Mouse (Mus musculus) left cerebral cortex, adult 11 months (tissue): ENCODE measurements around the gene Bcat2.

Experiments
- DNase-seq: peaks from one replicate; pipeline ENCODE4 v3.0.0; 2022; ENCODE audit warnings: low spot score

Bcat2 gene

DNA sequence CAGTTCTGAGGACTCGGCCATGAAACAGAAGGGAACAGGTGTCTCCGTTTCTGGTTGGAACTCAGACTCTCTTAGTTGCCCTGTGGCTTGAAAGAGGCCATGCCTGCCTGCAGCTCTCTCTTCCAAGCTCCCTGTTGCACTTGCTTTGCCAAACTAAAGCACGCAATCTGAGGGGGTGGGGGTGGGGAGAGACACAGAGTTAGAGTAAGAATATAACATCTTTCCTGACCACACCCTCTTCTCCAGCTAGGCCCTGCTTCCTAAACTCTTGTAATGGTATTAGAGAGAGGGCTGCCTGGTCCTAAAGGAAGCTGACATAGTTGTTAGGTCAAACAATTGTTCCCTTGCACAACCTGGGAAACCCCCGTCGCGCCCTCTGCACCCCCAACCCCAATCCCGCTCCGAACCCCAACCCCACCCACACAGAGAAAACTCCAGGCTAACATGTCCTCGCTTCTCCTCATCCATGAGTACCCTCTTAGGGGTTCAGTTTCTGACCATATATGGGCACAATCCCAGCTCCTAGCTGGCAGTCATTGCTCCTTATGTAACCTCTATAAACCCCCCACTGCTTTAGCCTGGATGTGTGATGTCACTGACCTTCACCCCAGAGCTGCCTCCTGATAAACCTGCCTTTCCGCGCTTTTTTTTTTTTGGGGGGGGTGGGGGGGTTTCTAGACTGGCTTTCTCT is 19.0 kb upstream of the Bcat2 start:
- DNase-seq = no peak

DNA sequence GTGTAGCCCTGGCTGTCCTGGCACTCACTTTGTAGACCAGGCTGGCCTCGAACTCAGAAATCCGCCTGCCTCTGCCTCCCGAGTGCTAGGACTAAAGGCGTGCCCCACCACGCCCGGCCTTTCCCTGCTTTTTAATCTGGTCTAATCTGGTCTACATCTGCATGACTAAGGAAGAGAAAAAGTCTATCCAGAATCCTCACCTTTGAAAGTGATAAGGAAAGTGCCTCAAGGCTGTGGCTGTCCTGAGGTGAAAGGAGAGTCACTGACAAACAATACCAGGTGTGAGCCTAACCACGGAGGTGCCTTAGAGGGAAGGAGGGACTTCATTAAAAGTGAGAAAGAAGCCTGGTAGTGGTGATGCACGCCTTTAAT is 18.5 kb upstream of the Bcat2 start:
- no peak for DNase-seq

DNA sequence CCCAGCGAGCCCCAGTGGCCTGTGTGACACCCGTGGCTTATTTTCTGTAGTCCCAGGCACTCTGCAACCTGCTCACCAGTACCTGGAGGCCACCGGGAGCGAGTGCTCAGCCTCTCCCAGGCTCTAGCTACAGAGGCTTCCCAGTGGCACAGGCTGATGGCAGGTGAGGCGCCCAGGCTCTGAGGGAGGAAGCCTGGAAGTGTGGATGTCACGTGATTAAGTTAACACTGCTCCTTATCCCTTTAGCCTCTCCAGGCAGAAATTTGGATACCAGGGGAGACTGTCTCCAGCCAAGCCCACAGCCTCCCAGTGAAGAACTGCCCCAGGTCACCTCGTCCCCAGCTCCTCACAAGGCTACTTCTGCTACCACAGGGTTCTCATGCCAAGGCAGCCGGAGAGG is 16.4 kb upstream of the Bcat2 start:
- DNase-seq = no peak

DNA sequence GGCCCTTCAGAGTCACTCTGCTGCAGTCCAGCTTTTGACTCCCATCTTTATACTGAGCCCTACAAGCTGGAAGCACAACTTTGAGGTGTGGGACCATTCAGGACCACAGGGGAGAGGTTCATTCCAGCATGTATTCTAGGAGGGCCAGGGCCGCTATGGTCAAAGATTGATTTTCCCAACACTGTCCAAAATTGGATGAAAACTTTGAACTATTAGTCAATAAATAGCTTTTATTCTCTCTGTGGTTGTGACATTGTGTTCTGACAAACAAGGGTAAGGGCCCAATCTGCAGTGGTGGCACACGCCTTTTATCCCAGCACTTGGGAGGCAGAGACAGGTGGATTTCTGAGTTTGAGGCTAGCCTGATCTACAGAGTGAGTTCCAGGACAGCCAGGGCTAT is 16.0 kb upstream of the Bcat2 start:
- no peak for DNase-seq

DNA sequence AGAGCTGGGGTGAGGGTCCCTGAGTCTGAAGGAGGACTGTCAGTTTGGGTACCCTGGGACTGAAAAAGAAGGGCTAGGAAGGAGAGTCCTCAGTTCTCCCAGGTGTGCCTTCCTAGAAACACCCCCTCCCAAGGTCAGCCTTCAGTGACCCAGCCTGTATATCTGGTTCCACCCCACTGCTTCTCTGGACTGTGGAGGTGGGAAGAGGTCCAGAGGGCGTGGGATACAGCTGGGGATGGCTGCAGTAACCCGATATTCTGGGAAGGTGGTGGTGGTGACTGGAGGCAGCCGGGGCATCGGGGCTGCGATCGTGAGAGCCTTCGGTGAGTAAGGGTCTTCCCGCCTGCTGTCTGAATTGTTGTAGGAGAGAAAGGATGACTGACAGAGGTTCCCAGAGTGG is 15.2 kb upstream of the Bcat2 start, which contains the start of gene Hsd17b14:
Gene Hsd17b14 (plus strand): TSS at position 150 of the 400 bp plus-strand sequence.
- no peak for DNase-seq

DNA sequence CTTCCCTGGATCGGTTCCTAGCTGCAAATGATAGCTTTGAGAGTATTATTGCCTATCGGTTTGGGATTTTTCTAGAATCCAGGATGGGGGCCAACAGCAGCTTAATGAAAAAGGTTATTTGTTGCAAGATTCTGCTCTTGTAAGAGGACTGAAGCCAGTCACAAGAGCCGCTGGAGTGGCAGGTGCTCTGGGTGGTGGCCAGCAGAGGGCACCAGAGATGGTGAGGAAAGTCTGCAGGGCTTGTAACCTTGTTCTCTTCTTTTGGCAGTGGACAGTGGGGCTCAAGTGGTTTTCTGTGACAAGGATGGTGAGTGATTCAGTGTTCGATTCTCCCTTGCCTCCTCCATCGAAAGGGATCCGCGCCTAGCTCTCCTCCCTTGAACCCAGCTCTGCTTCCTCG is 14.2 kb upstream of the Bcat2 start:
- DNase-seq = peak; percentile 47

DNA sequence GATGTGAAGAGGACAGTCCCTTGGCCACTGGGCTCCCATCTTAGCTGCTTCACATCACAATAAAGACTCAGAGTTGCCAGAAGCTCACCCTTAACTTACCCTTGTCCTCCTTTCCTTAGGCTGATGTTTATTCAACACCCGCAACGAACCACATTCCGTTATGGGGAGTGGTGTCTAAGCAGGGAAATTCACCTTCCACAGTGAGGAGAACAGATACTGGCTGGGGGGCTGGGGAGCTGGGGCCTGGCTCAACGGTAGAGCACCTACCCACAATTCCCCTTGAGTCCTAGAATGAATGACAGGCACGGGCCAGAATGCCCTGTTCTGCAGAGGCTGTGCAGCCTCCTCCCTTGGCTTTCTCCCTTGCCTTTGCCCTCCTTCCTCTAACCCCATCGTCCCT is 11.0 kb upstream of the Bcat2 start:
- no peak for DNase-seq

DNA sequence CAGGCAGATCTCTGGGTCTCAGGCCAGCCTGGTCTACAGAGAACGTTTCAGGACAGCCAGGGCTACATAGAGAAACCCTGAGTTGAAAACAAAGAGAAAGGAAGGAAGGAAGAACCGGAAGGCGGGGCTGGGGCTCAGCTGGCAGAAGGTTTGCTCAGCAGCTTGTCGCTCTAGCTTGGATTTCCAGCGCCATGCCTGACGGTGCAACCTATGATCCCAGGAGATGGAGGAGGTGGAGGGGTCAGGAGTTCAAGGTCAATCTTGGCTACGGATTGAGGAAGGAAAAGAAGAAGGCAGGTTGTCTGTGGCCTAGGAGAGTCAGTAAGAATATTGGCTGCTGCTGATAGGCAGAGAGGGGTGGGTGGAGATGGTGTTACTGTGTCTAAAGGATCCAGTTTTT is 9.7 kb upstream of the Bcat2 start:
- DNase-seq = no peak

DNA sequence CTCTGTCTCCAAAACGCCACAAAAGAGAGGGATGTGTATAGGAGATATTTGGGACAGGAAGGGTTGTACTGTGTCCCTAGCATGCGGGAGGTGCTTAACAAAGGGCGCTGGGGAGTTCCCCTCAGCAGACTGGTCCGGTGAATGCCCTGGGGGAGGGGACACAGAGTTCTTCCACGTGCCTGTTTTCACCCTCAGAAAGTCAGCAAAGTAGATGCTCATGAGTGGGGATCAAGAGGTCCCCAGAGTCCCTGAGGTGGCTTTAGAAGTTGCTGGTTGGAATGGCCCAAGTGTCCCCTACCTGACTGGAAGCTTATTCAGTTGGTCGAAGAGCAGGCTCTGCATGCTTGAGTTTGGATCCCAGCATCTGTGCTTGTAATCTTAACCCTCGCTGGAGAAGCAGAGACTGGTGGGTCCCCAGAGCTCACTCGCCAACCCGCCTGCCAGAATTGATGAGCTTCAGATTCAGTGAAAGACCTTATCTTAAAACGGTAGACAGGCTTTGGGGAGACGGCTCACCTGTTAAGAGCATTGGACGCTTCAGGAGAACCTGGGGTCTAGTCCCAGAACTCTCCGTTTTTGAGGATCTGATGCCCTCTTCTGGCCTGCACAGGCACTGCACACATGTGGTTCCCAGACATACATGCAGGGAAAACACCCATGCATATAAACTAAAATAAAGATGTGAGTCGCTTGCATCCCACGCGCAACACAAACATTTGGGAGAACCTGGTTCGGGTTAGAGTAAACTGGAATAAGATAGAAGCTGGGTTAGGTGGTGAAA is 8.9 kb upstream of the Bcat2 start:
- peak; percentile 57 for DNase-seq

DNA sequence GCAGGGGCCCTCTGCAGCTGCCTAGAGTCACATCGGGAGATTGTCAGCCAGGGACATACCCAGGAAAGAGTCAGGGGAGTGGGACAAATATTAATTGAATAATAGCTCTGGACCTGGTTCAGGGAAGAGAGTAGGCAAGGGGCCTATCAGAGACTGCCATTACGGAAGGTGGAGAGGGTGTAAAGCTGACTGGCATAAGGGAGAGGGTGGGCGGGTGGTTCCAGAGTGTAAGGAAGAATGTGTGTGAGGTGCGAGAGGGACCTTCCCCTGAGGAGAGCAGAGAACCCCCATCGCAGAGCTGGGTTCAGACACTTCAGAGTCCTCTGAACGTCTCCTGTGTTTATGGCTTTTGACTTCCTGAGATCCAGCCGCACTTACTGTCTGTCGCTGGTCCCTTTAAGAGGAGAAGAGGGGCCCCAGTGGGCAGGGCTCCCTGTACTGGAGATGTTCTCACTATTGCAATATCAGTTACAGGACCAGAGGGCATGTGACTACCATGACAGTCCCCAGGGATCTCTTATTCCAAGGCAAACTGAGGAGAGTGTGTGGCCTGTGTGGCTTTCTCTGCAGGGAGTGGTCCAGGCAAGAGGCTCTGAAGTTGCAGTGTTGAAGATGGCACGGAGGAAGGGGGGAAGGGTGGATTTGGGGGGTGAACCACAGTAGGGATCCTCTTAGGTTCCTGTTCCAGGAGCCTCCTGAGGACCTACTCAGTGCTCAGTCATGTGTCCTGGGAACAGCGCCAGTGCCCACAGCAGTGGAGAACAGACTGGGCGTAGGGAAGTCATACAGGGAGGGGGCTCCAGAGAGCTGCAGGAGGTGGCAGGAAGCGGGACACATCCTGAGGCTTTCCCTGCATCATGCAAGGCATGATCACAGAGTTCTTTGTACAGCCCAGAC is 8.1 kb upstream of the Bcat2 start:
- no peak for DNase-seq

DNA sequence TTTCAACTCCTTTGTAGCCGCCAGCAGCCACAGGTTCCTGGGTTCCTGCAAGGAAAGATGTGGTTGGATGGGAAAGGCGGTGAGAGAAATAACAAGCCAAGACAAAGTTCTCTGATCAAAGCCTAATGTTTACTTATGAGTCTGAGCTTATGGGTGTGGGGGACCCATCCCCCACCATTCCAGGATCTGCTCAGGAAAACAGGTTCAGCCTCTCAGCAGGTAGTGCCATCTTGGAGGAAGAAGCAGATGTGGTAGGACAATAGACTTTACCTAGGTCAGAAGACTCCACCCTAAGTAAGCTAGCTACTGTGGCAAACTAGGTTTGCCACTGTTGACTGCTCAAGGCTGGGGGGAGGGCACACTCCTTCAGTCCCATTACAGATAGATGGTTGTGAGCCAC is 5.1 kb upstream of the Bcat2 start:
- DNase-seq = no peak

DNA sequence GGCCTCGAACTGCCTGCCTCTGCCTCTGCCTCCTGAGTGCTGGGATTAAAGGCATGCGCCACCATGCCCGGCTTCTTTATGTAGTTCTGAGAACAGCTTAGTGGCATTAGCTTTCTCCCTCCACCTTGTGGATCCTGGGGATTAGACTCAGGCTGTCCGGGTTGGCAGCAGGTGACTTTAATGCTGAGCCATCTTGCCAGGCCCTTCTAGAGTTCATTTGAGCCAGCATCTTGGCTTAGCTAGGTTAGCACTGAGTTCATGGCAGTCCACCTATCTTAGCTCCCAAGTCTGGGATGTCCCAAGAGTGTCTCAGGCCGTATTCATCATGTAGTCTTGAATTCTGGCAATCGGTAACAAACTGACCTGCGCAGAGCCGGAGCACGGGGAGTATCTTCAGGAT is 4.5 kb upstream of the Bcat2 start:
- no peak for DNase-seq

DNA sequence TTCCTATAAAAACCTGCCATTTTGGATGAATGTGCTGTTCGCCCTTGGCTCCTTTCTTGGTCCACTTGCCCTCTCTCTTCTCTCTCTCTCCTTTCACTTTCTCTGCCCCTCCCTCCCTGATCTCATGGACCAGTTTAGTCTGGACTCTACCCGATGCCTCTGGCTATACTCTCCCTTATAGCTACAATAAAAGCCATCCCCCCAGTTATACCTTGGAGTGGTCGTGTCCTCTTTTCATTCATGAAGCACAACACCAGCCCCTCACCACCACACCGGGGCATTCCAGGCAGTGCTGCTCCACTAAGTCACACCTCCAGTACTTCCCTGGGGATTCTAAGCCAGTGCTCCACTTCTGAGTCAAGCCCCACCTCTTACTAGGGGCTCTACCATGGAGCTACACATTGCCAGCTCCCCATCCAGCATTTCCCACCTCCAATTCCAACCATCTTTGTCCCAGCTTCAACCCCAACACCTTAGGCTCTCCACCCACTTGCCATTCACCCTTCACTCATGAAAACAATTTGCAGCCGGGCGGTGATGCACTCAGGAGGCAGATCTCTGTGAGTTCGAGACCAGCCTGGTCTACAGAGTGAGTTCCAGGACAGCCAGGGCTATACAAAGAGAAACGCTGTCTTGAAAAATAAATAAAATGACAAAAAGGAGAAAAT is 2.7 kb upstream of the Bcat2 start:
- DNase-seq = no peak

DNA sequence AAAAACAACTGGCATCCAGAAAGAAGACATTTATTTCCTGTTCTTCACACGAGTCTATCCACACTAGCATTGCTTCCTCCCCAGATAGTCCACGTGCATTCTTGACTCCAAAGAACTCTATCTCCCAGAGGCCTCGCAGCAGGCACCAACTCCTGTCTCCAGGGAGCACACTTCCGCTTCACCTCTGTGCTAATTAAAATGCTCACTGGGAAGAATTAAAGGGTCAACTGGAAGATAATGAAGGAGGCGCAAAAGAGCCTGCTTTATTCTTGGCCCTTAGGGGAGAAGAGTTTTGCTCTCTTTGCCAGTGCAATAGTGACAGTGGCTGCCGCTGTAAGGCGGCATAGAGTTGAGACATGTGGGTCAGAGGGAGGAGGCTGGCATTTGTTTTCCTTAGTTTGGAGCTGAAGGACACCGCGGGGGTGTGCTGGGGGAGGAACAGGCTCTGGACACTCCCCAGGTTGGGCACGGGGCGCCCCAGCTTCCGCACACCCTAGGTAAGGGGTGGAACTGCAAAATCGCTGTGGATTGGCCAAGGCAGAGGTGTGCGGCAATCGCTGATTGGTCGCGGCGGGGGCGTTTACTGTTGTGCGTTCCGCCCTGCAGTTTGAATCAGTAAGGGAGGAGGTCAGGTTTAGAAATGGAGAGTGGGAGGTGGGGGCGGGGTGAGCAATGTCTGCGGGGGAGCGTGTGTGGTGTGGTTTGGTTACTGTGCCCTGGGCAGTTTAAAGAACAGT is 2.0 kb upstream of the Bcat2 start:
- peak; percentile 76 for DNase-seq

DNA sequence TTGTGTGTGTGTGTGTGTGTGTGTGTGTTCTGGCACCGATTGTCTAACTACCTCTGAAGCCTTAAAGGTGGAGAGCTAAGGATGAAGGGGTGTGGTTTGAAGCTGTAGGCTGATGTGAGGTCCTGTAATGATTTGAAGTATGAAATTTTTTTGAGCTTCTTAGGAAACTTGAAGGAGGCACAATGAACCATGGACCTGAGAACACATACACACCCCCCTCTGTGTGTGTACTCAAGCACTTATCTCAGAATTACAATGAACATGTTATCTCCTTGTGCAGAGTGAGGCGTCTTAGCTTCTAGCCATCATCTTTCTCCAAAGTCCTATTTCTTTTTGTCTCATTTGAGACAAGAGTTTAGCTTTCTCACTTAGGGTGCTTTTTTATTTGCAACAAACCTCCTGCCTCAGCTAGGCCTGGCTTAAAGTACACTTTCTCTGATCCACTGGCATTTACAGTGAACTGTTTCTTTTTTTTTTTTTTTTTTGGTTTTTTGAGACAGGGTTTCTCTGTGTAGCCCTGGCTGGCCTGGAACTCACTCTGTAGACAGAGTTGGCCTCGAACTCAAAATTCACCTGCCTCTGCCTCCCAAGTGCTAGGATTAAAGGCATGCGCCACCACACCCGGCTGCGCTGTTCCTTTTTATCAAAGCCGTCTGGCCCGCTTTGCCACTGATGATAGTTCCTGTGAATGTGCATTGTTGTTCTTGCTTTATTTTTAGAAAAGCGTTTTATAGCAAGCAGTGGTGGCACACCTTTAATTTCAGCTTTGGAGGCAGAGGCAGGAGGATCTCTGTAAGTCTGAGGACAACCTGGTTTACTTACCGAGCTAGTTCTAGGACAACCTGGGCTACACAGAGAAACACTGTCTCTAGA is 1.1 kb upstream of the Bcat2 start:
- DNase-seq = no peak

DNA sequence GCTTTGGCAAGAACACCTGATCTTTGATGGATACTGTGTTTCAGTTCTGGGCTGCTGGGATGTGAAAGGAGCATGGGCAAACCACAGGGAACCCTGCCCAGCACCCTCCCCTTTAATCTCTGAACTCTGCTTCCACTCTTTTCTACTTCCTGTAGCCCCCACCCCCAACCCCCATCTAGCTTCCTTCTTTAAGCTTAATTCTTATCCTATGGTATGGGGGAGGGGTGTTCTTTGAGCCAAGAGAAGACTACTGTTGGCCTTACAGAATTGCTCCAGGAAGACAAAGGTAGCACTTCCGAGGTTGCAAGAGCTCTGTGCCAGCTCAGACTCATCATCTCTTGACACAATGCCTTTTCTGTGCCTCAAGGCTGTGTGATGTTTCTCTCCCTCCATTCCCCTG is 2.0 kb downstream of the Bcat2 start:
- DNase-seq = no peak

DNA sequence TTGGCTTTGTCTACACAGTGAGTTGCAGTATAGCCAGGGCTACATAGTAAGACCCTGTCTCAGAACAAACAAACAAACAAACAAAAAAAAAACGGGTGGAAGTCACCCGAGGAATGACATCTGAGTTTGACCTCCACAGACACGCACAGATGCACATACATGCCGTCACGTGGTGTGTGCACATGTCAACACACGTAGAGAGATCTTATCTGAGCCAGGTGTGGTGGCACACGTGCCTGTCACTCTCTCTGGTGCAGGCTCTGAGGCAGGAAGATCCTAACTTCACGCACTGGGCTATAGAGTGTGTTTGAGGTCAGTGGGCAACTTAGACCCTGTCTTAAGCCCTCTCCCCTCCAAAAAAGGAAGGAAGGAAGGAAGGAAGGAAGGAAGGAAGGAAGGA is 4.0 kb downstream of the Bcat2 start:
- DNase-seq = no peak

DNA sequence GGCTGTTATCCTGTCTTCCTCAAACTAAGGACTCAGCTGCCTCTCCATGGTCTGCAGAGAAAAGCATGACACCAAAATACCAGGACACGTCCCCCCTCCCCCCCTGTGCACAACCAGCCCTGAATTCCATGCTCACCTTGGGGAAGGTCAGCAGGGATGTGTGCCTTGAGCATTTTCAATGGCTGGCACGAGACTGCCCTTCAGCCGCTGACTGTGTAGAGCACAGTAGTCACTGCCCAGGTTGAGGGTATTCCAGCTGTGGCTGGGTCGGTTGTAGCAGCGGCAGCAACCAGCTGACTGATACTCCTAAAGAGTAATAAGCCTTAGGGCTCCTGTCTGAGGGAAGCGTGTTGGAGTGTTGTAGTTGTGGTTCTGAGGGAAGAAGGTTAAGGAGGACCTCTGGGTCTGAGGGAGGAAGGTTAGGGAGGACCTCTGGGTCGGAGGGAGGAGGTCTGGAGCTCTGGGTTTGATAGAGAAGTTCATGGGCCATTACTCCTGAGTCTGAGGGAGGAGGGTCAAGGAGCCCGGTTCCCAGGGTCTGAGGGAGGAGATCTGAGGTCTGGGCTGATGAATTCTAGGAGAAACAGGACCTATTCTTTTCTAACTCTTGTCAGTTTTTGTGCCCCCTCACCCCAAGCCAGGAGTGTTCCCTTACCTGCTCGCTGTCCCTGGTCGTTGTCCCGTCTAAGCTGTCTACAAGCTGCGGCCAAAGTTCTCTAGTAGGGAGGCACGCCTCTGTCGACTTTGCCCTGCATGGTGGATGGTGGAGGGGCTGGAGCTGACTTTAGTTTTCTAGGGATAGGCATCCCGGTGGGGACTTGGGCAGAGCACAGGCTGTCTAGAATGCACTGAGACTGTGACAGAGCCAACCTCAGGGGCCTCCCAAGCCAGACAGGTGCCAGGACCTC is 4.8 kb downstream of the Bcat2 start:
- DNase-seq = no peak

DNA sequence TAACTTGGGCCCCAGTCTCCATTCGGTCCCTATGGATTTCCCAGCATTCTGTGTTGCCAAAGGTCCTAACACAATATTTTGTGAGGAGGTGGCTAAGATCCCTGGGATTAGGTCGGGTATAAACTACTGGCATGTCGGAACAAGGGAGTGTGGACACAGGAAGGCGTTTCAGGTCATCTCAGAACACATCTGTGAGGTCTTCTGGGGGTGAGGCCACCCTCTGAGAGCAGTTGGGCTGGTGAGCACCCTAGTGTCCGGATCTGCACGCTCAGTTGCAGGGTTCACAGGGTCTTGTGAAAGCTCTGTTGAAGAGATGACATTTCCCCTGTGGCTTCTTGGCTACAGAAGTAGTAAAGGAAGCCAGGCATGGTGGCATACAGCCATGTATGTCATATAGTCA is 16.0 kb downstream of the Bcat2 start:
- DNase-seq = no peak
